ENCODE assay signal across 7 mouse cellular contexts in the genomic region with DNA sequence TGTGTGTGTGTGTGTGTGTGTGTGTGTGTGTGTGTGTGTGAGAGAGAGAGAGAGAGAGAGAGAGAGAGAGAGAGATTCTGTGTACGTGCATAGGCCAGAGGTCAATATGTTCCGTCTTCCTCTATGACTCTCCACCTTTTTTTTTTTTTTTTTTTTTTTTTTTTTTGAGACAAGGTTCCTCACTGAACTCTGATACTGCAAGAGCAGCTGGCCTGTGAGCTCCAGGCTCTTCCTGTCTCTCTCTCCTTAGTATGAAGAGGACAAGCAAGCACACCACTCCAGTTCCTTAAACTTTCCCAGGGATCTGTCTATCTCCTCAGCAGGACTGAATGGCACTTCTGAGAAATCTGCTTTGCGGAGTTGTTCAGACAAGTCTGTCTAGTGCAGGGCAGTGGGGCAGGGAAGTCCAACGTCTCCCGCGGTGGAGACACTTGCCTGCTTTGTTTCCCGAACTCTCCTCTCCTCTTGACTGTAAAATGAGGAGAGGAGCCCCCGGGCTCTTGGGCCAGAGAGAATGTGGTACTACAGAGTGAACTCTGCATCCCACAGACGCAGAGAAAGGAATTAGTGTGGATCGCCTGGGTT. TPM values are rescaled to one million over a fixed set of nuclear protein-coding genes. Genes with fewer than 3 reads are reported as not detected.
DNase-seq lines count a peak whose midpoint lies in the region; ATAC-seq and TF ChIP-seq lines count a peak whose summit lies in the region.

No protein-coding gene starts in this region.

- H3K27me3 ChIP-seq in E14TG2a.4 (ENCODE audit: insufficient read depth, low read length), result no peaks in the 10 kb centered on the region
- 0 out of 2 replicates have a peak, but pooled peaks cover 2% of the 10 kb centered on the region for H3K27me3 ChIP-seq in forebrain, embryonic 13.5 days
- H3K27me3 ChIP-seq in liver, embryonic 14.5 days (ENCODE audit: control insufficient read depth, insufficient read depth, low read length), result no peaks in the 10 kb centered on the region

- no peak for ATAC-seq in forebrain, embryonic 13.5 days
- no peak for ATAC-seq in liver, embryonic 14.5 days (ENCODE audit: insufficient read depth)

- TF ChIP-seq EP300 in liver, embryonic 14.5 days (IDR thresholded peaks at IDR 0.05; ENCODE audit: low read depth), result no peak

- DNase-seq in A20 (ENCODE audit: low read depth, low spot score), result peak; percentile 81
- DNase-seq in liver, embryonic 14.5 days (ENCODE audit: low read depth in 3 of 3, low spot score in 3 of 3), result no peak
- no peak for DNase-seq in layer of hippocampus, adult 9-11 months
- no peak for DNase-seq in adrenal gland, adult 8-10 months
- DNase-seq in right cerebral cortex, postnatal 4 days, result no peak

- peak overlapping the region; percentile 97 for H3K4me3 ChIP-seq in E14TG2a.4 (replicated peaks; ENCODE audit: low read length)
- H3K4me3 ChIP-seq in forebrain, embryonic 13.5 days, result peak overlapping the region; percentile 50
- H3K4me3 ChIP-seq in liver, embryonic 14.5 days (ENCODE audit: insufficient read depth in 1 of 2, low read depth in 2 of 2, low read length in 2 of 2), result peak overlapping the region; percentile 68 to 71

- peaks cover 48% of the 10 kb centered on the region for H3K4me1 ChIP-seq in E14TG2a.4 (replicated peaks; ENCODE audit: low read depth, low read length)
- H3K4me1 ChIP-seq in forebrain, embryonic 13.5 days, result peaks cover 45% of the 10 kb centered on the region
- peaks cover 24 to 28% of the 10 kb centered on the region in 2 experiments for H3K4me1 ChIP-seq in liver, embryonic 14.5 days (replicated peaks; ENCODE audit: control insufficient read depth in 2 of 2, insufficient read depth in 2 of 2, low read length in 1 of 2)

- 4% methylated on average over 10 of the region's 10 CpGs for WGBS in forebrain, embryonic 13.5 days
- WGBS in liver, embryonic 14.5 days (ENCODE audit: insufficient replicate concordance), result 3% methylated on average over 10 of the region's 10 CpGs

- no peak overlapping the region for H3K27ac ChIP-seq in forebrain, embryonic 13.5 days
- H3K27ac ChIP-seq in liver, embryonic 14.5 days, result peak overlapping the region; percentile 75

- H3K36me3 ChIP-seq in E14TG2a.4 (ENCODE audit: insufficient read depth, low read length), result peaks cover 22% of the 10 kb centered on the region
- H3K36me3 ChIP-seq in forebrain, embryonic 13.5 days (ENCODE audit: poor library complexity, severe bottlenecking), result 0 out of 2 replicates have a peak, but pooled peaks cover 4% of the 10 kb centered on the region
- H3K36me3 ChIP-seq in liver, embryonic 14.5 days (replicated peaks; ENCODE audit: control insufficient read depth, insufficient read depth, low read depth), result peaks cover 21% of the 10 kb centered on the region

- H3K9me3 ChIP-seq in E14TG2a.4 (ENCODE audit: low read length), result no peaks in the 10 kb centered on the region
- H3K9me3 ChIP-seq in forebrain, embryonic 13.5 days (replicated peaks), result no peaks in the 10 kb centered on the region
- H3K9me3 ChIP-seq in liver, embryonic 14.5 days (ENCODE audit: control insufficient read depth, low read length), result no peaks in the 10 kb centered on the region

- H3K9ac ChIP-seq in forebrain, embryonic 13.5 days, result peak overlapping the region; percentile 66
- peak overlapping the region; percentile 79 for H3K9ac ChIP-seq in liver, embryonic 14.5 days (replicated peaks)

- peak overlapping the region; percentile 86 for H3K4me2 ChIP-seq in forebrain, embryonic 13.5 days
- peak overlapping the region; percentile 99 for H3K4me2 ChIP-seq in liver, embryonic 14.5 days (ENCODE audit: low read depth)

- no peak for TF ChIP-seq CTCF in E14TG2a.4 (conservative IDR thresholded peaks at IDR 0.05; ENCODE audit: low read length)
- TF ChIP-seq CTCF in liver, embryonic 14.5 days (IDR thresholded peaks at IDR 0.05; ENCODE audit: low read depth), result no peak

RNA-seq across cellular contexts. Expression of a gene that starts 0.7 kb away (rescaled TPM):
- polyA plus RNA-seq in forebrain, embryonic 13.5 days (2015; fragmentation: Nextera tagmentation; extraction: Ambion mirVana), result 97.6 and 102 TPM in 2 replicates
- 273 and 373 TPM in 2 replicates for polyA plus RNA-seq in liver, embryonic 14.5 days (2012; rRNA removed)
- polyA plus RNA-seq in liver, embryonic 14.5 days (2014; fragmentation: Nextera tagmentation; extraction: Ambion mirVana), result 277 and 278 TPM in 2 replicates
- 100 to 1,000 TPM; 207 to 347 (median 262) TPM for total RNA-seq in adrenal gland, adult 8-10 months (2022)

RNA-seq across cellular contexts. Expression of a gene that starts 26.0 kb away (rescaled TPM):
- polyA plus RNA-seq in forebrain, embryonic 13.5 days (2015; fragmentation: Nextera tagmentation; extraction: Ambion mirVana), result 0.94 and 1.6 TPM in 2 replicates
- 1.1 and 1.2 TPM in 2 replicates for polyA plus RNA-seq in liver, embryonic 14.5 days (2012; rRNA removed)
- polyA plus RNA-seq in liver, embryonic 14.5 days (2014; fragmentation: Nextera tagmentation; extraction: Ambion mirVana), result 0.32 and 0.53 TPM in 2 replicates
- total RNA-seq in adrenal gland, adult 8-10 months (2022), result 1 to 10 TPM in 2 of 4 experiments, under 1 TPM in 2; 0.81 to 2.2 (median 1.4) TPM

RNA-seq across cellular contexts. Expression of a gene that starts 45.4 kb away (rescaled TPM):
- polyA plus RNA-seq in forebrain, embryonic 13.5 days (2015; fragmentation: Nextera tagmentation; extraction: Ambion mirVana), result 37.8 and 38.6 TPM in 2 replicates
- polyA plus RNA-seq in liver, embryonic 14.5 days (2012; rRNA removed), result 14.3 and 15.7 TPM in 2 replicates
- polyA plus RNA-seq in liver, embryonic 14.5 days (2014; fragmentation: Nextera tagmentation; extraction: Ambion mirVana), result 11.1 and 12.1 TPM in 2 replicates
- total RNA-seq in adrenal gland, adult 8-10 months (2022), result 1 to 10 TPM in 1 of 4 experiments, under 1 TPM in 3; 0.22 to 2.3 (median 0.67) TPM

RNA-seq across cellular contexts. Expression of a gene that starts 58.7 kb away (rescaled TPM):
- 0.39 TPM in 1 of 2 replicates, not detected in the other for polyA plus RNA-seq in forebrain, embryonic 13.5 days (2015; fragmentation: Nextera tagmentation; extraction: Ambion mirVana)
- polyA plus RNA-seq in liver, embryonic 14.5 days (2012; rRNA removed), result not detected in 2 replicates
- polyA plus RNA-seq in liver, embryonic 14.5 days (2014; fragmentation: Nextera tagmentation; extraction: Ambion mirVana), result not detected in 2 replicates
- not detected for total RNA-seq in adrenal gland, adult 8-10 months (2022)
